Mouse (Mus musculus): ENCODE measurements around the gene Gcc2. TPM values are rescaled to one million over a fixed set of nuclear protein-coding genes. Genes with fewer than 3 reads are reported as not detected.

Gcc2 gene
- 31.2 TPM for polyA plus RNA-seq (2015; fragmentation: Illumina TruSeq; extraction: RNeasy Lipid Tissue Mini Kit (QIAGEN cat#74804); ENCODE audit: insufficient read depth, low replicate concordance)

GRCm38 (mm10) chr10:58255213-58255892 lies at the start of gene Gcc2:
TSS of gene Gcc2 (plus strand) at chr10:58255497.

GRCm38 (mm10) chr10:58224827-58225785 lies 30.2 kb upstream of the Gcc2 start, which contains the start of gene AW822073:
TSS of gene AW822073 (minus strand) at chr10:58224930.

GRCm38 (mm10) chr10:58232641-58232969 lies 22.7 kb upstream of the Gcc2 start, which contains the start of gene Duxf3:
TSS of gene Duxf3 (minus strand) at chr10:58232675.

GRCm38 (mm10) chr10:58236613-58237012 lies 18.7 kb upstream of the Gcc2 start, which contains the start of gene Gm4981:
TSS of gene Gm4981 (minus strand) at chr10:58236701.

GRCm38 (mm10) chr10:58323028-58323991 lies 68.0 kb downstream of the Gcc2 start, which contains the start of gene Lims1:
TSS of gene Lims1 (plus strand) at chr10:58323466.

Other genes starting within 250 kb of the Gcc2 start
- not detected for gene AW822073, start 30.6 kb upstream of the Gcc2 start, polyA plus RNA-seq (2015; fragmentation: Illumina TruSeq; extraction: RNeasy Lipid Tissue Mini Kit (QIAGEN cat#74804); ENCODE audit: insufficient read depth, low replicate concordance)
- not detected for gene Duxf3, start 22.8 kb upstream of the Gcc2 start, polyA plus RNA-seq (2015; fragmentation: Illumina TruSeq; extraction: RNeasy Lipid Tissue Mini Kit (QIAGEN cat#74804); ENCODE audit: insufficient read depth, low replicate concordance)
- not detected for gene Gm4981, start 18.8 kb upstream of the Gcc2 start, polyA plus RNA-seq (2015; fragmentation: Illumina TruSeq; extraction: RNeasy Lipid Tissue Mini Kit (QIAGEN cat#74804); ENCODE audit: insufficient read depth, low replicate concordance)
- gene Lims1, start 68.0 kb downstream of the Gcc2 start, polyA plus RNA-seq (2015; fragmentation: Illumina TruSeq; extraction: RNeasy Lipid Tissue Mini Kit (QIAGEN cat#74804); ENCODE audit: insufficient read depth, low replicate concordance) = 106 TPM
- gene Ranbp2, start 191.4 kb downstream of the Gcc2 start, polyA plus RNA-seq (2015; fragmentation: Illumina TruSeq; extraction: RNeasy Lipid Tissue Mini Kit (QIAGEN cat#74804); ENCODE audit: insufficient read depth, low replicate concordance) = 95.8 TPM
- 3.8 TPM for gene Ccdc138, start 242.5 kb downstream of the Gcc2 start, polyA plus RNA-seq (2015; fragmentation: Illumina TruSeq; extraction: RNeasy Lipid Tissue Mini Kit (QIAGEN cat#74804); ENCODE audit: insufficient read depth, low replicate concordance)

Measured in spleen, adult 10 weeks (tissue).